Mouse (Mus musculus): Measurements from ENCODE around the gene Tet3.

Tet3 gene

DNA sequence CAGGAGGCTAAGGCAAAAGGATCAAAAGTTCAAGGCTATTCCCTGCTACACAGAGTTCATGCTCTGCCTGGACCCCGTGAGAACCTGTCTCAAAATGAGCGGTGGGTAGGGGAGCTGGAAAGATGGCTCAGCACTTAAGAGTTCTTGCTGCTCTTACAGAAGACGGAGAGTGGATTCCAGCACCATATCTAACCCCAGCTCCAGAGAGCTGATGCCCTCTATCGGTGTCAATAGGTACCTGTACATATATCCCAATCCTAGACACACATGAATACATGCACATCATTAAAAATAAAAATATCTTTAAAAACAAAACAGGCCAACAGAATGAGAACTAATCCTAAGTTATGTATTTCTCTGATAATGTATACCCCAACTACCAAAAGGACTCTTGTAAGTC is 19.3 kb upstream of the Tet3 start:
- in situ Hi-C loops (cut with MboI) = no loop called here

DNA sequence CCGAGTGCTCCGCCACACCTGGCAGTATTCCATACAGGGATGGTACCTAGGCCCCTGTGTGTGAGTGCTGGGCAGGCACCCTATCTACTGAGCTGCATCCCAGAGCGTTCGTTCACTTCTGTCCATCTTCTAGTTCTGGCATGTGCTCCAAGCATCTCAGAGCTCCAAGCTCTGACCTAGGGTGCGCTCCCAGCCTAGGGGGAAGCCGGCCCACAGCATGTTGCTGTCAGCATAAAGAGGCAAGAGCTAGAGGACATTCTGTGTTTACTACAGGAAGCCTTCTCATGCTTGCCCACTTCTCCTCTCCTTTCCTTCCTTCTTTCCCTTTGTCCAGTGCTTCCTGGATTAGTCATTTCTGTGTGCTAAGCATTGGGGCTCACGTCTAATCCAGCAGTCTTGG is 16.5 kb upstream of the Tet3 start:
- in situ Hi-C loops (cut with MboI) = no loop called here

DNA sequence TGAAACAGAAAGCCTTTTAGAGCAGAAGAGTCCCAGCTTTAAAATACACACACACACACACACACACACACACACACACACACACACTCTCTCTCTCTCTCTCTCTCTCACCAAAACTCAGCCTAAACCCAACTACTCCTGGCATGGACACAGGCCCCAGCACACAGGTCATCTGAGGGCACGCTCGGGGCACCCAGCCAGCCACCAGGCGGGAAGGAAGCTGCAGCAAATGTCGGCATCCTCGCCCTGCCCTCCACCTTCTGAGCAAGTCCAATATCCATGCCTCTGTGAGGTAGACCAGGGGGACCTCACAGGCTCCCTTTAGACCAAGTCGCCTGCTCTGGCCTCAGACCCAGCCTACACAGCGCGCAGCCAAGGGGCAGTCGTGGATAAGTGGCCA is 14.4 kb upstream of the Tet3 start:
- in situ Hi-C loops (cut with MboI) = no loop called here

DNA sequence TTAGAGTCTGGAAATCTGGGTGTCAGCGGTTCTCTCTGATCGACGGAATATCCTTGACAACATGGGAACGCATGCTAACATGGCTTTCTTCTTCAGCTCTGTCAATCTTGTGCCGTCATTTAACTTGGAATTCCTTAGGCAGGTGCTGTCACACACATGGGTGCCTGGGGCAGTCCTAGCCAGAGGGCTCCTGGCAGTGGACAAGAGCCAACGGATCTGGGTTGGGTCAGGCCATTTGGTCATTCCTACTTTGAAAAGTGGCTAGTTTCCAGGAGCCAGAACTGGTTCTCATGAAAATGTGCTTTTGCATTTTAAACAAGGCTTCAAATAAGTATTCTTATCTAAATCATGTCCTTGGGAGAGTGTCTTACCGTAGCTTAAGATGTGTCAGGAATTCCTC is 12.9 kb upstream of the Tet3 start:
- in situ Hi-C loops (cut with MboI) = no loop called here

DNA sequence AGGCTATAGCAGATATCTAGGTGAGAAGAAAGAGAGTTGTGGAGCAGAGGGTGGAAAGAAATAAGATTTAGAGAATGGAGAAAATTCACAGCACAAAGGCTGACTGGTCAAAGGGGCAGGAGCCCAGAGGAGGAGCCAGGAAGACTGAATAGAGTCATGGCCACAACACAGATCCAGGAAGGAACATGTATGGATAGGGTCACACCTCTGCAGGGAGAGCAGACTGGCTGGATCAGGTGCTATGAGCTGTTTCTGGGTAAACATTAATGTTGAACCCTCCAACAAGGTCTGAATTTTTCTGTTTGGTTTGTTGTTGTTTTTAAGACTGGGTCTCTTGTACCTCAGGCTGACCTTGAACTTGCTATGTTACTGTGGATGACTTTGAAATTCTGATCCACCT is 5.1 kb upstream of the Tet3 start:
- in situ Hi-C loops (cut with MboI) = no loop called here

DNA sequence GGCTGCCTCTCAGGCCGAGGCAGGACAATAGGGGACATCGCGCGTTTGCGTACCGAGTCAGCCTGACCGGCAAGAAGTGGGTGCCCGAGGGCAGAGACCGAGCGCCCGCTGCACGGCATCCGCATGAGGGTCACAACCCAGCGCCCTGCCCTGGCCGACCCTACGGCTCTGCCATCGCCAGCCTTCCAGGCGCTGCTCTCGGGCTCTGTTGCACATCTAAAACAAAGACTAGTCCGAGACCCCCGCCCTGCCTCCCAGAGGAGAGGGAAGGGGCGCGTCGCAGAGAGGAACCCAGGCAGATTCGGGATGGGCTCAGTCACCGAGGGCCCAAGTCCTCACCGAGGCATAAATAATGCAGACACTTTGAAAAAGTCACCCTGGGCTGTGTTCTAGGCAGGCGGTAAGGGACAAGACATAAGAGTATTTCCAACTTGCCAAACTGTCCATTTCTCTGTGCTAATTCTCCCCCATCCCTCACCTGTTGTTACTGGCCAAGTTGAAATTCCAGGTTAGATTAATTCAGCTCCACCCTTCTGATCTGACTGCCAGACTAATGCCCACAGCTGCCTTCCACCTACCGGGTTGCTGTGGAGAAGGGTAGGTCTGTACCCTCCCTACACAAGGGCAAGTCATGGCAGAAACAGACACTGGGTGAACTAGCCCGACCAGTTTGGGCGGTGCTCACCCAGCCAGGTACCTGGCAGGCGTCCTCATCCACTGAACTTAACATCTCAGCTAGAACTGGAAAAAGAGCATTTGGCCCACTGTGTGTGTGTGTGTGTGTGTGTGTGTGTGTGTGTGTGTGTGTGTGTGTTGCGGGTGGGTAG is 1.7 kb downstream of the Tet3 start:
- in situ Hi-C loops (cut with MboI) = no loop called here

DNA sequence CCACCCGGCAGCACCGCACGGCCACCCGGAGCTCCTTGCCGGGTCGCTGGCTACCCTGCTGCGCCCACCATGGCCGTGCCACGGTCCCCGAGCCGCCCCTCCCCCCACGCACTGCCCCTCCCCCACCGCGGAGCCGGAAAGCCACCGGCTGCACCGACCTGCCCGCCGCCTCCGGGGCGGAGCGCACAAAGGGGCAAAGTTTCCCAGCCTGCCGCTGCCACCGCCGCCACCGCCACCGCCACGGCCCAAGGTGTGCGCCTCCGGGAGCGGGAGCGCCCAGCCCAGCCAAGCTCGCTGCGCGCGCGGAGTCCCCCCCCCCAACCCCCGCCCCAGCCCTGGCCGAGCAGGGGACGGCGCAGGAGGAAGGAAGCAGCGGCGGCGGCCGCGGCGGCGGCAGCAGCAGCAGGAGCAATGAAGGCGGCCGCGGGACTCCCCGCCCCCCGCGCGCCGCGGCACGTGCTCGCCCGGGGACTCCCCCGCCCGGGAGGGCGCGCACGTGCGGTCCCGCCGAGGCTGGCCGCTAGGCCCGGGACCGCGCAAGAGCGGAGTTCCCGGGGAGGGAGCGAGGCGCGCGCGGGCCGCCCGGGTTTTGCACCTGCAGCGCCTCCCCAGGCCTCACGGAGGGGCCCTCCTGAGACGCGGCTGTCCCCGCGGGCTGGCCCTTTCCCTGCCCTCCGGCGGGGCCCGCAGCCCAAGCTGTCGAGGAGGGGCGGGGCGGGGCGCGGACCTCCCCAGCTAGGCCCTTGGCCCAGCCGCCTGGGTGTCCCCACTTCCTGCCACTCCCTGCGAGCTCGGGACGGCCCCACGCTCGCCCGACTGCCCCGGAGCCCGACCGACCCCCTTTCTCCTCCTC is 2.5 kb downstream of the Tet3 start:
- in situ Hi-C loops (cut with MboI) = no loop called here

DNA sequence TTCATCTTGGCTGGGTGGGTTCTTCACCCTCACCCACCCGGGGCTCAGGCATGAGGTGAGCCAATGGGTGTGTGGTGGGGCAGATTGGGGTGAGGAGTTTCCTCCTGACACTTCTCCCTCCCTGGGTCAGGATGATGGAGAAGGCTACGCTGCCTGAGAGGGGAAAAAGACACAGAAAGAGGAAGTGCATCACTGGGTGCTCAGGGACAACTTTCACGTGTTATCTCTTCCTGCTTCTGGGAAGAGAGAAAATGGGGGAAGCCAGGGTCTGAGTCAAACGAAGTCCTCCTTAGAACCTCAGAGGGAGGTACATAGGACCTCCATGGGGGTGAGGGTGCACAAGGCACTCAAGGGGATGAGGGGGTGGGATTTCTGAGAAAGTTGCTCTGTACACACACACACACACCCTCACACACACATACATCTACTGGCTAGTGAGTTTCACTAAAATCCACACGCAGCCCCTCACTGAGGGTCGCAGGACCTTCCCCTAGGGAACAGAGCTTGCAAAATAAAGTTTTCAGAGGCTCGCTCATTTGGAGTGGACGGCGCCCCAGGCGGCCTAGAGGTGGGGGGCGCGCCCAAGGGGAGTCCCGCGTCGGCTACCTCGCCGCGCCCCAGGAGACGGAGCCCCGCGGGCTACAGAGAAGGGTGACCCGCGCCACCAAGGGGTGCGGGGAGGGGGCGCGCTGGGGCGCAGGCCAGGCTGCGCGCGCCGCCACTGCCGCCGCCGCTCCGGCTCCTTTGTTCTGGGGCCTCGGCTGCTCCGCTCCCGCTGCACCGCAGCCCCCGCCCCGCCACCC is 3.4 kb downstream of the Tet3 start:
- in situ Hi-C loops (cut with MboI) = no loop called here

DNA sequence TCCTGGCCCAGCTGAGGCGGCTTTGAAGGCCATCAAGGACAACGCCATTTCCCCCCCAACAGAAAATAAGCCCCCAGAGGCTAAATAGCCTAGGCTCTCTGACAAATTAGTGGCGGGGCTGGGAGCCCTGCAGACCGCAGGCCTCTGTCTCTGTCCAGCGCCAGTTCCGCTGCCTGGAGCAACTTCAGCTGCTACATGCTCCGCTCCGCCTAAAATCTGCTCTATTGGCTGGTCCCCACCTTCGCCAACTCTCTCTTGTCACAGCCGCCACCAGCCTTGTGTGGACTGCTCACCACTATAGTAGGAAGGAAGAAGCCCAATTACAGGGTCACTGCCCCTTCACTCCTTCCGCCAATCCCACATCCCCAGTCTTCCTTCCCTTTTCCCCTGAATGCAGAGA is 5.2 kb downstream of the Tet3 start:
- in situ Hi-C loops (cut with MboI) = no loop called here

DNA sequence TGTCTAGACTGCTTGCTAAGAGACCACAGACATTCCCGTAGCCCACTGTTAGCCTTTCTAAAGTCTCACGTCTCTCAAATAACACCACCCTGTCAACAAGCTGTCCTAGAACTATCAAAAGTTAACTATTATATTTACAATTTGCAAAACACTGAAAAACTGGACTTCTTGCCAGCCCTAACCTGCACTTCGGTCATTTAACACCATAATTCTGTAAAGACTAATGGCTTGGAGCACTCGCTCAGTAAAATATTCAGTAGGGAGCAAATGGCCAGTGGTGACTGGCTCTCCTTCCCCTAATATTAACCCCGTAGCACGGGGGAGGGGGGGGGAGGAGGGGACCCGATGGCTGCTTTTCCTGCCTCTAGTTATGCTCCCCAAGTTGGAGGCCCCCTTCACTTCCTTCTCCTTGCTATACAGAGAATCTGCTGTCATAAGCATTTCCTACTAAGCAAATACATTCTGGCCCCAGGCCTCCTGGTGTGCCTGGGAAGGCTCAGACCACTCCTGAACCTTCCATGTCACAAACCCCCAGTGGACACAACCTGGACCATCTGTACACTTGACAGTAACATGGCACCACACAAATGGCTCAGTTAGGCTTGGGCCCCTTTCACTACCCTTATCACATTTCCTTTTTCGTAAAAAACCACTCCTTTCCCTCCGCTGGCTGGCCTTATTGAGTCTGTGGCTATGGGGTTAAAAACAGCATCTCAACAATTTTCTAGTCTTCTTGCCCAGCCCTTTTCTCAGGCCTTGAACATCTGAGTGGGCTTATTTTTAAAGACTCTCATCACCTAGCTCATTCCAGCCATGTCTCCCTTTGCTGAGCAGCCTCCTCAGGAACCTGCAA is 8.2 kb downstream of the Tet3 start:
- in situ Hi-C loops (cut with MboI) = no loop called here

DNA sequence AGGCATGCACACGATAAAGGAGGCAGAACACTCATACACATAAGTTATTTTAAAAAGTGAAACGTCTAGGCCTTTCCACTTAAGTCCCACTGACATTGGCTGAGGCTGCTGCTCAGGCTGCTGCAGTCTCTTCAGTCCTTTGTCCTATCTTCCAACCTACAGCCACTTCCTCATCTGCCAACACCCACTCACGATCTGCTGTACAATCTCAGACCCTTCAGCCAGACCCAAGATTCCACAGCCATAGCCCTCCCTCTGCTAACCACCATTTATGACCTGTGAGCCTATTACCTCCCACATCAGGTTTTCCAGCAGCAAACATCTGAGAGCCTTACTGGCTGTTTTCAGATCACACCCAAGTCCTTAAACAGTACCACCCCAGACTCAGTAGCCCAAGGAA is 9.4 kb downstream of the Tet3 start:
- in situ Hi-C loops (cut with MboI) = no loop called here

DNA sequence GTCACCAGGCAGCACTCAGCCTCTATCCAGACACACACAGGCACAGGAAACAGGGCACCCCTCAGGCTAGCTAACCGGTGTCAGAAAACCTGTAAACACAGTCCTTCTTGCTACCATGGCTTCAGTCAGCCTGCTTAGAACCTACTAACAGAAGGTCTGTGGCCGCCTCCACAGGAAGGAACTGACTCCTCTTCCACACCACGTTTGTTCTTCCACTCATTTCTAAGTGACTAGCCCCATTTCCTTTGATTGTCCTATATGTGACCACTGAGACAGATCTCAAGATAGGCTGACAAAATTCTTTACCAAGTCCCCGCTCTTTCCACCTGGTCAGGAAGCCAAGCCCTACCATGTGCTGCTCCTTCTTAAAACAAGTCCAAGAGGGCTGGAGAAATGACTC is 10.0 kb downstream of the Tet3 start:
- in situ Hi-C loops (cut with MboI) = no loop called here

DNA sequence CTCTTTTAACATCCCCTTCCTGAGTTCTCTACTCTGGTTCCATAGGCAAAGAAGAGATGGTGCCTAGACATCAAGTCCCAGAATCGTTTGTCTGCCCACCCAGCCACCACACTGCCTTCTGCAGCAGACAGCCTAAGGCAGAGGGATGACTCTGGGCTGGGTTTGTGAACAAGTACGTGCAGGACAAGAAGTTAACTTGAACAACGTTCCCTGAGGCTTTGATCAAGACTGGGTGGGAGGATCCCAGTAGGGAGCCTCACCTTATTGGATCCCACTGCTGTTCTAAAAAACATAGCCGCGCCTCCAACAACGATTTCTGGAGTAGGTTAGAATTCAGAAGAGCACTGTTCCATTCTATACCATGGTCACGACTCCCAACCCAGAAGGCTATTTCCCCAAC is 11.9 kb downstream of the Tet3 start:
- in situ Hi-C loops (cut with MboI) = no loop called here

DNA sequence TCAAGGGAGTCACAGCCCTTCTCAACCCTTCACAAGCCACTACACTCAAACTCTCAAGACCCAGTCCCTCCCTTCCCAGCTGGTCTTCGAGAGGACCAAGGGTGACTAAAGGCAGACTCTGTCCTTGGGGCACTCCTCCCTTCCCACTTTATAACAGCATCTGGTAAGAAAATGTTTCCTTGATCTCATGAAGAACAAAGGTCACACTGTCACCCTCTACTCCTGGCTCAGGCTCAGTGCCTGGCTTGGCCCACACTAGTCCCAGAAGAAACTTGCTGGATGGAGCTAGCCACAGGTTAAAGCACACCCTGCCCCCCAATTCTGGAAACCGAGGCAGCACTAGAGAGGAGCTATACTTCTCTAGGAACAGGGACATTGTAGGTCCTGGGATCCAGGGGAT is 13.1 kb downstream of the Tet3 start:
- in situ Hi-C loops (cut with MboI) = no loop called here

DNA sequence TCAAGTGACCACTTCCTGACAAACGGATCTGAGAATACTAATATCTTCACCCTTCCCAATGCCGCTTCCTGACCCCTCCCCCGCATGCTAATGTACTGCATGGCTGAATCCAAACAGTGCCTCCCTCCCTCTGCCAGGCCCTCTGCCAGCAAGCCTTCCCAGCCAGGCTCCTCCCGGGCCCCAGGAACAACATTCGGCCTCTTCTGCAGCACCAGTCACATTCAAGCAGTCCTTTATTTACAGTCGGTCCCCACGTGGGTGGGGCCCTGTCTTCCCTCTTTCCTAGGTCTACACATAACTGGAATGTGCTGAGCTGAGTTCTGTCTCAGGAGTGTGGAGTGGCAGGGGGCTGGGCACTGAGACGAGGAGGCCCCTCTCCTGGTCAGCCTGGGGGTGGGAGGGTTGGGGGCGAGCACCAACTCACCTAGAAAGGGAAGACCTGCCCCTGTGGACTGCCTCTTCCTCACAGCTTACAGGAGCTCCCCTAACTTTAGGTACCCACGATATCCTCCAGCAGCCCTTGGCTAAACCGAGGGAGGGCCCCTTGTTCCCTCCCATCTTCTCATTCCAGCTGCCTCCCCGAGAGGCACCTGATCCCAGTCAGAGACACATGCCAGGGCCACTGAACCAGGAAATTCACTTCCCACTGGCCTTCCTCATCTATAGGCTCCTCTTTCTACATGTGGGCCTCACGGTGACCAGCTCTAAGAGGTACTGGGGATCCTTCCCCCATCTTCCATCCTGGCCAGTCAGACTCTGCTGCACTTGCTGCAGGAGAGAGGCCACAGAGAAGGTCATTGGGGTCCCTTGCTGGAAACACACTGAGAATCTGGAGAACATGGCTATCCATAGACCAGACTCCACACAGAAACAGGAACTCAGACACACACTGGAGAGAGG is 15.2 kb downstream of the Tet3 start:
- in situ Hi-C loops (cut with MboI) = no loop called here

DNA sequence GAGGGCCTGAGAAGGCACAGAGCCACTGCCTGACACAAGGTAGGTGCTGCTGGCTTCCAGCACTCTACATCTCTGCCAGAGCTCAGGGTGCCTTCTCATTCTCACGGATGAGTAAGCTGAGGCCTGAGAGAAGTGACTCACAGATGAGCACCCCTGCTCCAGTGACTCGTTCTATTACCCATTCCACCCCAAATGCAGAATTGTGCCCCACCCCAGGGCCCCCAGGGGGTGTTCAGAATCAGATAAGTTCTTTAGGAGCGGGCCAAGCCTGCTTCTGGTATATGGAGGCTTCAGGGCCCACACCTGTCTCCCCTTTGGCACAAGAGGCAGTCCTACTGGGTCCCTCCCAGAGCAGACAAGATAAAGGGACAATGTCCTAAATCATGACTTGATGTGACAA is 16.2 kb downstream of the Tet3 start:
- in situ Hi-C loops (cut with MboI) = no loop called here

DNA sequence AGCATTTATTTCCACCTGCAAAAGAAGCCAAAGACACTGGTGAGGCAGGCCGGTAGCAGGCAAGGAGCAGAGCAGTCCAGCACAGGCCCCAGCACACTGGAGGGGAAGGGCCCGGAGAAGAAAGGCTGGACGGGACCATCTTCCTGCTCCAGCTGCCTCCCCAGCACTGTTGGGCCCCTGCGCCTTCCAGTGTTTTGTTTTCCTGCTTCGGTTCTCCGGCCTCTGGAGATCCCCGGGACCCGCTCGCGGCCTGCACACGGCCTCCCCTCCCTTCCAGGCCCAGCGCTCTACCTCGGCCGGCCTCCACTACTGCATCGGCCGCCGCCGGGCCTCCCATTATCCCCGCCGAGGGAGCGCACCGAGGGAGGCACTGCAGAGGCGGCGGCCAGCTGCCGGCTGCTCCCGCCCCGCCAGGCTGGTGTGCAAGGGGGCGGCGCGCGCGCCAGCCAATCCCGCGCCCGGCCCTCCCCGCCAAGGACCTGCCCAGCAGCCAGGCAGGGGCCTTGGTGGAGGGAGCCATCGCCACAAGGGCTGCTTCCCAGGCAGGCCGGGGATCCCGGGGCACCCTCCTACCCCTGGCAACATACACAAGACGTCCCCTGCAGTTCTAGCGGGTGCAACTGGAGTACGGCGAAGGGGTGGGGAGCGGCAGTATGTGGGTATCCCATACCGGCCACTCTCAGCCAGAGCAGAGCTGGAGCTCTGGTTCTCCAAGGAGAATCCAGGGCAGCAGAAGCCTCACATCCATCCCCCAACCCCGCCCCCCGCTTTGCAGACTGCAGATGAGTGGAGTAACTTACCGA is 17.4 kb downstream of the Tet3 start:
- in situ Hi-C loops (cut with MboI) = no loop called here

DNA sequence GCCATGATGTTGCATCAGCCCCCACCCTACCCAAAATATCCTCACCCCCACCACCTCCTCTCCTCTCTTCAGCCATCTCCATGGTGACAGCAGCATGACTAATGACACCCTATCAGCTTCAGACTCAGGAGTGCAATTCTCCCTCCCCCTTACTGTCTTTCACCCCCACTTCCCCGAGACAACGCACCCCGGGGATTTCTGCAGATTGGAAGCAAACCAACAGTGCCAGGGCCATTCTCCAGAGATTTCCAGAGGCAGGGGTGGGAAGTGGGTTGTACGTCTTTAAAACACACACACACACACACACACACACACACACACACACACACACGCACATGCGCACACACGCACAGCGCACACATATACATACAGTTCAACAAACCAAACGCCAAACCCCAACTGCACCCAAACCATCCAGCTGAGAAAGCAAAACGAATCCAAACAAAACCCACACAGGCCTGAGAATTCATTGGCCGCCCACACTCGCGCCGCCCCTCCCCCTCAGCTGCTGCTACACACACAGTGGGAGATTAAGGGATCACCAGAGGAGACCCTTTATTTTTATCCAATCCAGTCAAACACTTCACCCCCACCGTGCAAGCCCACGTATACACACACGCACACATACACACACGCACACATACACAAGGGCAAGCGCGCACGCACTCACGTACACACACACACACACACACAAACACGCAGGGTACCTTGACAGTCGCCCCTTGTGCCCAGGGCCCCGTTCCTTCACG is 18.2 kb downstream of the Tet3 start:
- in situ Hi-C loops (cut with MboI) = no loop called here

DNA sequence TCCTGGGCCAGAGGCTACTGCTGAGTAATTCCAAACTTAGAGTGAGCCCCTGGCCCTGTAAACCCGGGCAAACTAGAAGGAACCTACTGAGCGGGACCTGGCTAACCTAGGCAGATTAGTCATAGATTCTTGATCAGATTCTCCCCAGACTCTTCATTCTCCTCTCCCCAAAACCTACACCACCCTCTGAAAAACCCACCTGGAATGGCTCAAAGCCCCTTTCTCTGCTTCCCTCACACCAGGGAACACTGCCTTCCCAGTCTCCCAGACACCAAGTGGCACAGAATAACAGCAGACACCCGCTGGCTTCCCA is 18.7 kb downstream of the Tet3 start:
- in situ Hi-C loops (cut with MboI) = no loop called here
